Mouse (Mus musculus): ENCODE results near the gene Fam83f. TPM values are rescaled to one million over a fixed set of nuclear protein-coding genes. Genes with fewer than 3 reads are reported as not detected.
A peak's percentile ranks its signal among the peaks of the same experiment; 100 is the strongest.

The Fam83f gene
- polyA plus RNA-seq, 1 experiment from 2014 or later, result 0.39 TPM

GRCm38 (mm10) chr15:80658815-80659471 lies 12.7 kb upstream of the Fam83f start:
- ATAC-seq, result no peak
- H3K9ac ChIP-seq (ENCODE audit: low read depth, low read length), result no peak overlapping the region
- H3K27ac ChIP-seq (ENCODE audit: low read depth, low read length), result no peak overlapping the region

GRCm38 (mm10) chr15:80660963-80661362 lies 10.7 kb upstream of the Fam83f start:
- H3K4me2 ChIP-seq (ENCODE audit: low read length), result no peak overlapping the region
- no peaks in the 10 kb centered on the region for H3K27me3 ChIP-seq (replicated peaks; ENCODE audit: control insufficient read depth, insufficient read depth, low read length)
- no peak overlapping the region for H3K4me3 ChIP-seq (ENCODE audit: low read length)
- no peaks in the 10 kb centered on the region for H3K36me3 ChIP-seq (ENCODE audit: control insufficient read depth, insufficient read depth, low read length)
- H3K9ac ChIP-seq (ENCODE audit: low read depth, low read length), result no peak overlapping the region
- H3K9me3 ChIP-seq (ENCODE audit: control insufficient read depth, low read length), result no peaks in the 10 kb centered on the region
- H3K4me1 ChIP-seq (ENCODE audit: control insufficient read depth, insufficient read depth, low read depth, low read length), result peaks cover 4% of the 10 kb centered on the region
- WGBS, result 62% methylated on average over 4 of the region's 4 CpGs
- no peak overlapping the region for H3K27ac ChIP-seq (ENCODE audit: low read depth, low read length)
- no peak for ATAC-seq

More at GRCm38 (mm10) chr15:80658815-80659471, 12.7 kb upstream of the Fam83f start:
- 56% methylated on average over 6 of the region's 6 CpGs for WGBS
- Histone ChIP-seq H3K4me3 (ENCODE audit: low read length) (no peak overlapping the region), H3K36me3 (ENCODE audit: control insufficient read depth, insufficient read depth, low read length) (no peaks in the 10 kb centered on the region), H3K4me1 (ENCODE audit: control insufficient read depth, insufficient read depth, low read depth, low read length) (peaks cover 4% of the 10 kb centered on the region), H3K27me3 (replicated peaks; ENCODE audit: control insufficient read depth, insufficient read depth, low read length) (no peaks in the 10 kb centered on the region), H3K9me3 (ENCODE audit: control insufficient read depth, low read length) (no peaks in the 10 kb centered on the region), H3K4me2 (ENCODE audit: low read length) (no peak overlapping the region)

GRCm38 (mm10) chr15:80664444-80664843 lies 7.2 kb upstream of the Fam83f start:
- no peaks in the 10 kb centered on the region for H3K36me3 ChIP-seq (ENCODE audit: control insufficient read depth, insufficient read depth, low read length)
- H3K4me1 ChIP-seq (ENCODE audit: control insufficient read depth, insufficient read depth, low read depth, low read length), result no peaks in the 10 kb centered on the region
- ATAC-seq, result no peak
- no peaks in the 10 kb centered on the region for H3K9me3 ChIP-seq (ENCODE audit: control insufficient read depth, low read length)
- H3K27me3 ChIP-seq (replicated peaks; ENCODE audit: control insufficient read depth, insufficient read depth, low read length), result no peaks in the 10 kb centered on the region
- no peak overlapping the region for H3K27ac ChIP-seq (ENCODE audit: low read depth, low read length)
- WGBS, result 89% methylated on average over 4 of the region's 4 CpGs
- no peak overlapping the region for H3K4me2 ChIP-seq (ENCODE audit: low read length)
- no peak overlapping the region for H3K4me3 ChIP-seq (ENCODE audit: low read length)
- H3K9ac ChIP-seq (ENCODE audit: low read depth, low read length), result no peak overlapping the region

- H3K36me3 ChIP-seq (ENCODE audit: control insufficient read depth, insufficient read depth, low read length), result no peaks in the 10 kb centered on the region
- H3K9me3 ChIP-seq (ENCODE audit: control insufficient read depth, low read length), result no peaks in the 10 kb centered on the region
- H3K4me2 ChIP-seq (ENCODE audit: low read length), result no peak overlapping the region
- no peak for ATAC-seq
- peaks cover 9% of the 10 kb centered on the region for H3K4me1 ChIP-seq (ENCODE audit: control insufficient read depth, insufficient read depth, low read depth, low read length)
- no peak overlapping the region for H3K9ac ChIP-seq (ENCODE audit: low read depth, low read length)
- no peak overlapping the region for H3K4me3 ChIP-seq (ENCODE audit: low read length)
- H3K27ac ChIP-seq (ENCODE audit: low read depth, low read length), result no peak overlapping the region
- peaks cover 18% of the 10 kb centered on the region for H3K27me3 ChIP-seq (replicated peaks; ENCODE audit: control insufficient read depth, insufficient read depth, low read length)
- WGBS, result 63% methylated on average over 2 of the region's 2 CpGs
These were observed 1.2 kb downstream of the Fam83f start for GRCm38 (mm10) chr15:80672810-80673209.

- no peak for ATAC-seq
- no peak overlapping the region for H3K9ac ChIP-seq (ENCODE audit: low read depth, low read length)
- 64% methylated on average over 4 of the region's 4 CpGs for WGBS
- no peaks in the 10 kb centered on the region for H3K9me3 ChIP-seq (ENCODE audit: control insufficient read depth, low read length)
- H3K4me3 ChIP-seq (ENCODE audit: low read length), result no peak overlapping the region
- H3K27ac ChIP-seq (ENCODE audit: low read depth, low read length), result no peak overlapping the region
- peaks cover 18% of the 10 kb centered on the region for H3K27me3 ChIP-seq (replicated peaks; ENCODE audit: control insufficient read depth, insufficient read depth, low read length)
- no peaks in the 10 kb centered on the region for H3K36me3 ChIP-seq (ENCODE audit: control insufficient read depth, insufficient read depth, low read length)
- H3K4me1 ChIP-seq (ENCODE audit: control insufficient read depth, insufficient read depth, low read depth, low read length), result peaks cover 9% of the 10 kb centered on the region
- H3K4me2 ChIP-seq (ENCODE audit: low read length), result no peak overlapping the region
These were observed 1.9 kb downstream of the Fam83f start for GRCm38 (mm10) chr15:80673337-80674095.

GRCm38 (mm10) chr15:80674700-80675099 lies 3.1 kb downstream of the Fam83f start:
- no peak overlapping the region for H3K9ac ChIP-seq (ENCODE audit: low read depth, low read length)
- H3K4me1 ChIP-seq (ENCODE audit: control insufficient read depth, insufficient read depth, low read depth, low read length), result peaks cover 13% of the 10 kb centered on the region
- H3K4me3 ChIP-seq (ENCODE audit: low read length), result no peak overlapping the region
- no peak for ATAC-seq
- no peak overlapping the region for H3K27ac ChIP-seq (ENCODE audit: low read depth, low read length)
- no peaks in the 10 kb centered on the region for H3K9me3 ChIP-seq (ENCODE audit: control insufficient read depth, low read length)
- H3K4me2 ChIP-seq (ENCODE audit: low read length), result no peak overlapping the region
- peaks cover 15% of the 10 kb centered on the region for H3K27me3 ChIP-seq (replicated peaks; ENCODE audit: control insufficient read depth, insufficient read depth, low read length)
- 86% methylated on average over 6 of the region's 6 CpGs for WGBS
- H3K36me3 ChIP-seq (ENCODE audit: control insufficient read depth, insufficient read depth, low read length), result no peaks in the 10 kb centered on the region

GRCm38 (mm10) chr15:80679515-80680215 lies 8.0 kb downstream of the Fam83f start:
- WGBS, result 25% methylated on average over 8 of the region's 8 CpGs
- peak; percentile 88 for ATAC-seq
- no peaks in the 10 kb centered on the region for H3K27me3 ChIP-seq (replicated peaks; ENCODE audit: control insufficient read depth, insufficient read depth, low read length)
- peak overlapping the region; percentile 61 for H3K27ac ChIP-seq (ENCODE audit: low read depth, low read length)
- H3K9me3 ChIP-seq (ENCODE audit: control insufficient read depth, low read length), result no peaks in the 10 kb centered on the region
- H3K9ac ChIP-seq (ENCODE audit: low read depth, low read length), result no peak overlapping the region
- no peaks in the 10 kb centered on the region for H3K36me3 ChIP-seq (ENCODE audit: control insufficient read depth, insufficient read depth, low read length)
- peaks cover 15% of the 10 kb centered on the region for H3K4me1 ChIP-seq (ENCODE audit: control insufficient read depth, insufficient read depth, low read depth, low read length)
- H3K4me3 ChIP-seq (ENCODE audit: low read length), result no peak overlapping the region
- no peak overlapping the region for H3K4me2 ChIP-seq (ENCODE audit: low read length)

GRCm38 (mm10) chr15:80680347-80681030 lies 8.8 kb downstream of the Fam83f start:
- no peak overlapping the region for H3K4me2 ChIP-seq (ENCODE audit: low read length)
- peaks cover 19% of the 10 kb centered on the region for H3K4me1 ChIP-seq (ENCODE audit: control insufficient read depth, insufficient read depth, low read depth, low read length)
- WGBS, result 56% methylated on average over 7 of the region's 7 CpGs
- H3K27me3 ChIP-seq (replicated peaks; ENCODE audit: control insufficient read depth, insufficient read depth, low read length), result no peaks in the 10 kb centered on the region
- H3K4me3 ChIP-seq (ENCODE audit: low read length), result no peak overlapping the region
- H3K9ac ChIP-seq (ENCODE audit: low read depth, low read length), result no peak overlapping the region
- no peak for ATAC-seq
- no peaks in the 10 kb centered on the region for H3K36me3 ChIP-seq (ENCODE audit: control insufficient read depth, insufficient read depth, low read length)
- no peak overlapping the region for H3K27ac ChIP-seq (ENCODE audit: low read depth, low read length)
- H3K9me3 ChIP-seq (ENCODE audit: control insufficient read depth, low read length), result no peaks in the 10 kb centered on the region
